Mouse (Mus musculus) heart, adult 2 months (tissue): Measurements from ENCODE around the gene Otogl. TPM values are rescaled to one million over a fixed set of nuclear protein-coding genes. Genes with fewer than 3 reads are reported as not detected.

Experiments used
- DNase-seq, 2 experiments: peaks; one replicate each; pipeline ENCODE4 v3.0.0; 2021
- H3K27ac ChIP-seq: fragments of 200-600 bp; 2 replicates; pipeline ENCODE4 v1.8.1; 2022
- H3K27me3 ChIP-seq: fragments of 200-500 bp; 2 replicates; pipeline ENCODE4 v1.6.1; 2012; ENCODE audit warnings: mild to moderate bottlenecking, low read length, inconsistent platforms, mixed read lengths; ENCODE audit not compliant: control insufficient read depth, insufficient read depth
- H3K36me3 ChIP-seq: fragments of 200-500 bp; 2 replicates; pipeline ENCODE4 v1.6.1; 2012; ENCODE audit warnings: low read length, inconsistent platforms; ENCODE audit not compliant: control insufficient read depth, insufficient read depth
- H3K4me1 ChIP-seq: fragments of 200-500 bp; 2 replicates; pipeline ENCODE4 v1.6.1; 2011; ENCODE audit warnings: low read length; ENCODE audit not compliant: control insufficient read depth, insufficient read depth
- H3K4me3 ChIP-seq: fragments of 200-600 bp; 2 replicates; pipeline ENCODE4 v1.8.1; 2022
- H3K79me2 ChIP-seq: fragments of 200-500 bp; replicated peaks from 2 replicates; pipeline ENCODE4 v1.6.1; 2012; ENCODE audit warnings: mild to moderate bottlenecking, inconsistent platforms, low read length, moderate library complexity, mixed read lengths; ENCODE audit not compliant: control insufficient read depth, insufficient read depth
- H3K9ac ChIP-seq: fragments of 200-500 bp; 2 replicates; pipeline ENCODE4 v1.6.1; 2012; ENCODE audit warnings: low read depth, mild to moderate bottlenecking, control low read depth, inconsistent platforms, low read length, mixed read lengths
- CTCF ChIP-seq: fragments of 200-600 bp; IDR thresholded peaks from 2 replicates; pipeline ENCODE4 v1.8.1; 2022; ENCODE audit warnings: antibody characterized with exemption, mild to moderate bottlenecking, moderate library complexity
- EP300 ChIP-seq: fragments of 200-500 bp; IDR thresholded peaks from 2 replicates; pipeline ENCODE4 v1.6.1; 2011; ENCODE audit warnings: low read depth, low read length, control low read depth; ENCODE audit not compliant: insufficient read depth
- POLR2A ChIP-seq: fragments of 200-500 bp; IDR thresholded peaks from 2 replicates; pipeline ENCODE4 v1.6.1; 2011; ENCODE audit warnings: mild to moderate bottlenecking, low read depth, low read length, control low read depth; ENCODE audit not compliant: insufficient read depth
- WGBS: fragments of 180-500 bp; shearing (Covaris S2); methylation state at CpG from one replicate; pipeline ENCODE4 v1.1.7; 2018; 5-methylcytosine and 5-hydroxymethylcytosine counted together
- intact Hi-C: fragments of 180-260 bp; cut with DNase I; formaldehyde crosslinking; loops from one replicate; pipeline ENCODE4 v1.15.1; 2025
- polyA plus RNA-seq: library from polyadenylated mRNA; depleted of rRNA; stranded (reverse); fragments of >200 nt; gene quantifications from 2 replicates; pipeline ENCODE4 v1.2.3, GENCODE M21; 2012
- total RNA-seq, 2 experiments: library from RNA; stranded (reverse); gene quantifications; 2 replicates each; pipeline ENCODE4 v1.2.3; 2021

The Otogl gene
- total and polyA plus RNA-seq, 3 experiments = 0.02 to 0.07 TPM; not detected in 1

- no peak overlapping the region for H3K9ac ChIP-seq
- peaks cover 2% of the 10 kb centered on the region; the same call in 1 of the 2 replicates for H3K4me1 ChIP-seq
- no peak for TF ChIP-seq EP300
- no peak for TF ChIP-seq CTCF
- no peak for TF ChIP-seq POLR2A
- H3K79me2 ChIP-seq = no peaks in the 10 kb centered on the region
- H3K27me3 ChIP-seq = no peaks in the 10 kb centered on the region
- DNase-seq = no peak
- intact Hi-C loops = no loop called here
- no peaks in the 10 kb centered on the region for H3K36me3 ChIP-seq
- H3K4me3 ChIP-seq = no peak overlapping the region
- 79% methylated on average over 3 of the region's 3 CpGs for WGBS
- no peak overlapping the region for H3K27ac ChIP-seq
These were observed 119.4 kb downstream of the Otogl start for GRCm38 (mm10) chr10:107792491-107792890.

- Histone ChIP-seq H3K27ac (no peak overlapping the region), H3K4me3 (no peak overlapping the region), H3K4me1 (no peaks in the 10 kb centered on the region), H3K9ac (no peak overlapping the region), H3K79me2 (no peaks in the 10 kb centered on the region), H3K36me3 (no peaks in the 10 kb centered on the region), H3K27me3 (no peaks in the 10 kb centered on the region)
- no peak for DNase-seq
- intact Hi-C loops = no loop called here
- TF ChIP-seq POLR2A (no peak), CTCF (no peak), EP300 (no peak)
- WGBS = 43% methylated on average over 2 of the region's 2 CpGs
These were observed 132.4 kb downstream of the Otogl start for GRCm38 (mm10) chr10:107779548-107779947.

DNA sequence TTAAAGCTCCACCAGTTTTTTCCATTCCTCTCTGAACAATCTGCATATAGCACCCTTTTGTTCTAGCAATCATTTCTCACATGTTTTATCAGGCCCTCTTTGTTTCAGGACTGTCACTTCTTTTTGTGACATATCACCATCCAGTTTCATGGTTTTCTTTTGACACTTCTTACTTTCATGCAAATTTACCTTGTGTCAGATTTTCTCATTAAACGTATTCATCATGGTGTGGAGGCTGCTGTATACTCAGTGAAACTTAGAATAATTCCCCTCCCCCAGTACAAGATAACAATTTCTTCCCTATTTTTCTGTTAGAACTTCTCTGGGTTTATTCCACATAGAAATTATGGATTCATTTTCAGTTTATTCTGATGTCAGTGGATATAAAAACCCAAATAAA is 152.3 kb downstream of the Otogl start:
- H3K27me3 ChIP-seq = no peaks in the 10 kb centered on the region
- intact Hi-C loops = no loop called here
- H3K36me3 ChIP-seq = no peaks in the 10 kb centered on the region
- WGBS = 69% methylated on average over 1 of the region's 1 CpGs
- DNase-seq = no peak
- H3K9ac ChIP-seq = no peak overlapping the region
- no peaks in the 10 kb centered on the region for H3K79me2 ChIP-seq
- H3K4me3 ChIP-seq = no peak overlapping the region
- H3K27ac ChIP-seq = no peak overlapping the region
- H3K4me1 ChIP-seq = no peaks in the 10 kb centered on the region
- TF ChIP-seq POLR2A = no peak
- TF ChIP-seq EP300 = no peak
- TF ChIP-seq CTCF = no peak

DNA sequence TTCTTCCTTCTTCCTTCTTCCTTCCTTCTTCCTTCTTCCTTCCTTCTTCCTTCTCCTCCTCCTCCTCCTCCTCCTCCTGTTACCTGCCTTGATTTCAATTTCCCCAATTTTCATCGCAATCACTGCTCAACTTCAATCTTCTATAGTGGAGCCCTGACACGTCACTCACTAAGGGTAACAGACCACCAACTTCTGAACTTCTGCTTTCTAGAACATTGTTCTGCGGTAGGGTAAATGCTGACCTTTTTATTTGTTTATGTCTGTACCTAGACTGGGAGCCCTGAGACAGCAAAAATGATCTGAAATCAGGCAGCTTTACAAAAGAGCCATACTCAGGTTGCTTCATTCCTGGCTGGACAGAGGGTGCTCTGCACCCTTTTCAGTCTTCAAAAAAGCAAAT is 158.5 kb downstream of the Otogl start:
- Histone ChIP-seq H3K27ac (no peak overlapping the region), H3K4me1 (no peaks in the 10 kb centered on the region; the same call in 1 of the 2 replicates), H3K9ac (no peak overlapping the region), H3K79me2 (no peaks in the 10 kb centered on the region), H3K27me3 (no peaks in the 10 kb centered on the region), H3K36me3 (no peaks in the 10 kb centered on the region), H3K4me3 (no peak overlapping the region)
- intact Hi-C loops = no loop called here
- DNase-seq = no peak
- no peak for TF ChIP-seq EP300
- TF ChIP-seq POLR2A = no peak
- no peak for TF ChIP-seq CTCF
- WGBS = 86% methylated on average over 3 of the region's 3 CpGs

- H3K4me1 ChIP-seq = no peaks in the 10 kb centered on the region; the same call in 1 of the 2 replicates
- no peak overlapping the region for H3K4me3 ChIP-seq
- intact Hi-C loops = no loop called here
- TF ChIP-seq POLR2A (no peak), CTCF (no peak), EP300 (no peak)
- H3K27me3 ChIP-seq = no peaks in the 10 kb centered on the region
- no peak overlapping the region for H3K9ac ChIP-seq
- no peaks in the 10 kb centered on the region for H3K79me2 ChIP-seq
- DNase-seq = no peak
- no peaks in the 10 kb centered on the region for H3K36me3 ChIP-seq
- 23% methylated on average over 15 of the region's 15 CpGs for WGBS
- no peak overlapping the region for H3K27ac ChIP-seq
These were observed 159.4 kb downstream of the Otogl start for GRCm38 (mm10) chr10:107752351-107753143.

DNA sequence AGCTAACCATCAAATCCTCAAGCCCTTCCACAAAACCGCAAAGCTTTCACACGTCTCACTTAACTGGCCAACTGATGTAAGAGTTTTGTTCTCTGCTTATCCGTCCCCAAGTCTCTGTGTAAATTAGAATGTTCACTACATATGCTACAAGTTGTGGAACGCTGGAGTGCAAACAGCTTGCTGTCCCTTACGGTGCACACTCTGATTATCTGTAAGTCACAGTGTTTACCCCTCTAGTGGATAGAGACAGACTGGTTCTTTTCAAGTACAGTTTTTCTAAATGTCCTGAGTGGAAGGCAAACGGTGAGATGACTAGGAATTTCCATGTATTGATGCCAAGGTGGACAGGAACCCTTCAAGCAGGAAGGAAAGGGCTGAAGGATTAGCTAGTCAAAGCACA is 160.0 kb downstream of the Otogl start:
- no peak for DNase-seq
- H3K27ac ChIP-seq = no peak overlapping the region
- no peaks in the 10 kb centered on the region for H3K27me3 ChIP-seq
- no peaks in the 10 kb centered on the region; the same call in 1 of the 2 replicates for H3K4me1 ChIP-seq
- TF ChIP-seq CTCF = no peak
- no peak for TF ChIP-seq EP300
- no peak for TF ChIP-seq POLR2A
- H3K4me3 ChIP-seq = no peak overlapping the region
- no peaks in the 10 kb centered on the region for H3K79me2 ChIP-seq
- intact Hi-C loops = no loop called here
- no peaks in the 10 kb centered on the region for H3K36me3 ChIP-seq
- H3K9ac ChIP-seq = no peak overlapping the region
- 19% methylated on average over 6 of the region's 6 CpGs for WGBS
